Mouse (Mus musculus) kidney, postnatal 10 days (tissue): Measurements from ENCODE around the gene Stom.

Experiments
- DNase-seq: peaks from one replicate; pipeline ENCODE4 v3.0.0; 2021; ENCODE audit warnings: mixed read lengths

Stom gene

DNA sequence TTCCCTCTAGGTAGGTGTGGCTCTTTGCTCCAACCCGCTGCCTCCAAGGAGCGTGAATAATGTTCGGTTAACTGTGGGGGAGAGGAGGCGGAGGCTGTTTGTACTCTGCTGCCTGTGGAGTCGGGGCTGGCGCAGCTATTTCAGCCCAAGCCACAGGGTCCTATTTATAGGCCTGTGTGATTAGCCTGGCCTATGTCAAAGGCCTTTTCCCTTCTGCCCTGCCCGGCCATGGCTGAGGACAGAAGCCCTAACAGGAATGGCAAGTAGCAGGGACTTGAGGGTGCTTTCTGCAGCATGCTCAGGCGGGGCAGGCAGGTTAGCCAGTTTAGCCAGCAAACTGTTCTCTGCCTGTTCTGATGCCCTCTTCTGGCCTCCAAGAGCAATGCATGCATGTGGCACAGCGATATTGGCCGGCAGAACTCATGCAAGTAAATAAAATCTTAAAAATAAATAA is 66.2 kb downstream of the Stom start:
- DNase-seq: peak; percentile 80

DNA sequence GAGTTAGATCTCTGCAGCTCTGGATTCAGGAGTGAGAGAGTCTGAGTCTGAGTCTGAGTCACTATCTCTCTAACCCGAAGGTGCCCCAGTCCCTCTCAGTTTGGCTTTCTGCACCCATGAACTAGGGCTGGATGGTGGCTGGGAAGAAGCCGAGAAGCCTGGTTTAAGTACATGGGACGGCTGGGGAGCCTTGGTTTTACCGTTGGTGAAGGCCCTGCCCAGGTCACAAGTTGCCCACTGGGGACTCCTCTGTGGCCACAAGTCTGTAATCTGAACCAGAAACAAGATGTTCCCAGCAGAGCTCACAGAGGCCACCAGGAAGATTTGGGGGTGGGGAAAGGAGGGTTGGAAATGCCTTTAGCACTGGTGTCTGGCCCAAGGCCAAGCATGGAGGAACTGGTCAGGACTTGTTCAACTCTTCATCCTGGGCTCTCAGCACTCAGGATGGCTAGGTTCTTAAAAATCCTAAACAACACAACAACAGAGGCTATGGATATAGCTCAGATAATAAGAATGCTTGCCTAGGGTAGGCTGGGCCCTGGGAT is 67.0 kb downstream of the Stom start:
- peak; percentile 73 for DNase-seq

DNA sequence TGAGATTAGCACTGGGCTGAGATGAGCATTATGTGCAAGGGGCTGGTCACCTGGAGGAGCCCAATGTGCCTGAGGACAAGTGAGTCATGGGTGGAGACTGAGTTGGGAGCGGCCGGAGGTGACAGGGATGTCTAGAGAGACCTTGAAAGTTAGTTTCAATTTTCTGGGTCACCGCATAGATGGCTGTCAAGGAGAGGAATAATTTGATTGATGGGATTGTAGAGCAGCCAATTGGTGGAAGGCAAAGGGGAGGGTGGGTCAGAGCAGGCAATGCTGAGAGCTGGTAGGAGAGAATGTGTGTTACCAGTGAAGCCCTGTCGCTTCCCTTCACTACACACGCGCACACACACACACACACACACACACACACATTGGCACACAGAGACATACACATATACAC is 67.6 kb downstream of the Stom start:
- DNase-seq: no peak

DNA sequence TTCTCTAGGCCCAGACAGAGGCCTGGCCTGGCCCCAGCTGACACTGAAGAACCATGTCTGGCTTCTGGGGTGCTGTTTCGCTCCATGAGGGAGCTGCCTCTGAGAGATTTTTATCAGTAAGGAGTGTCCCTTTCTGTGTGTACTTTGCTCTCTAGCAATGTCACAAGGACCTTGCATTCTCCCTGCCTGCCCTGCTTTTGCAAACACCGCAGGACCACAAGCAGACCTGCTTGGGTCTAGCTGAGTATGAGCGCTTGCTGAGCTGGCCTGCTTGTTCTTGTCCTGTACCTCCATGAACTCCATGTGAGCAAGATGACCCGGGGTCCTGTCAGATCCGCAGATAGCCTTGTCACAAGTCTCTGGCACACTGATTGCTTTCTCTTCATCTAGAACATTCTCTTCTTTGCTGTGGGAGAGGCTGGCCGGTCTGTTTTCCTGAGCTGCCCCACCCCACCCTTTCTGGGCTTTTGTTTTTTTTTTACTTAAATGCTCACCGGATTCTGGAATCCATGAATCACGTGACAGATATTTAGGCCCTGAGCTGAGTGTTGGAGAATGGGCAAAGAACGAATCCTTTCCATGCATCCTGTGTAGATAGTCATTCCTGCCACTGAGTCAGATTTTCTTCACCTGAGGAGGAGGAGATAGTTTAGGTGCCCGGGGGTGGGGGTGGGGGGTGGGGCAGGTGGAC is 68.8 kb downstream of the Stom start:
- DNase-seq: no peak

DNA sequence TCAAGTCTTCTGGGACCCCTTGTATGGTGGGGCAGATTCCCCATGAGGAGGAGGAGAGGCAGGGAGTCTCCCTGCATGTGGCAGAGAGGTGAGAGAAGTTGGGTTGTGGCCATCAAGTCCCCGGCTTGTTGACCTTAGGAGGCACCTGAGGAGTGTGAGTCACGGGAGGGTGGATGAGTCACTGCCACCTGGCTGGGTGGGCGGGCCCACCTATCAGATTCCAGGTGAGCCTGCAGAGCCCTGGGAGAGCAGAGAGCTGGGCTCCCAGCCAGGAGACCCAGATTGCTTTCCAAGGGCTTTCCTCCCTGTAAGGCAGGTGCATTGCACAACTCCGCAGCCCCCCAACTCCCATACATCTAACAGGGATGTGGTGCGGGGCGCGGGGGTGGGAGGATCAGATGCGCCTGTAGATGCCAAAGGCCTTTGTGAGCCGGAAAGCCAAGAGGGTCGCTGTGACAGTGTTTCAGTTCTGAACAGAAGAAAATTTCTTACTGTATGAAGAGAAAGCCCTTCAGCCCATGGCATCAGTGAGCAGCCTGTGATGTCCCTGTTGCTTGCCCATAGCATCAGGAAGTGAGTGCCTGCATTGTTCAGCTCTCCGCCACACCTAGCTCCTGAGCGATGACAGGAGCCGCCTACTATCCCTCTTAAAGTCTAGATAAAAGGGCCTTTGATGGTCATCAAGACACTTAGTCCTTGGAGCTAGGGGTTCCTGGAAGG is 69.5 kb downstream of the Stom start:
- peak; percentile 75 for DNase-seq

DNA sequence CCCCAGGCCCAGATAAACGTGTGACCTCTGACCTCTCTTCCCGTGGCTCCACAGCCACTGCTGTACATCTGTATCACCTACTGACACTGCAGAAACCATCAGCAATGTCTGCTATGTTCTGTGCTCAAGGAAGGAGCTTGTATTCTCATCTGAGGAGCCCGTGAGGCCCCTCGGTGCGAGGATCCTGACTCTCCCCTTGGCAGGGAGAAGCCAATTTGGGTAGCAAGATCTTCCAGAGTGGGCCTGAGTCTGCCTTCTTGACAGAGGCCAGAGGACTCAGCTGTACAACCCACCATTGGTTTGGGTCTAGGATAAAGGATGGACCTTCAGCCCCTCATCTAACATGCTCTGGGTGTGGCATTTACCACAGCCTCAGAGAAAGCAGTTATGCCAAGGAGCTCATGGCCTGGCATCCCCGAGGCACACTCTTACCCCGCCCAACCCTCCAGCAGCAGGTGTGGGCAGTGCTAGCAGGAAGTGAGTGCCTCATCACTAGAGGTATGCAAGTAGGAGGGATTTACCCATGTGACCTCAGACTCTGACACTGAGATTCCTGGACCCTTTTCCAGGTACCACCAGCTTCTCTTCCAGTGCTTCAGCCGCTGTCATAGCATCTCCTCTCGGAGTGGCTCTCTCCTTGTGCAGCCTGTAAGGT is 70.4 kb downstream of the Stom start:
- no peak for DNase-seq

DNA sequence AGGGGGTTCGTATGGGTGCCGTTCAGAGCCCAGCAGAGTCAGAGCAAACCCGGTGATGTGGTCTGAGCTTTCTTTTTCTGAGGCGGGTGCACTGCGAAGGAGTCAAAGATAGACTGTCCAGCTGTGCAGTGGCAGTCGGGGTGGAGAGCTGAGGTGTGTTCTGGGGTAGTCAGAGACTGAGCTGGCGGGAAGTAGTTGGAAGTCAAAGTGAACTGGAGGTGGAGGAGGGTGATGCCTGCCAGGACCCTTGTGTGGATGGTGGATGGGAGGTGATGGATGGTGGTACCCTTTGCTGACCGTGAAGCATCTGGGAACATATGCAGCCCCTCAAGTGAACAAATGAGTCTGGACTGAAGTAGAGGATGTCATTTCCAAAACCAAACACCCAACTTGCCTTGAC is 71.0 kb downstream of the Stom start:
- DNase-seq: no peak

DNA sequence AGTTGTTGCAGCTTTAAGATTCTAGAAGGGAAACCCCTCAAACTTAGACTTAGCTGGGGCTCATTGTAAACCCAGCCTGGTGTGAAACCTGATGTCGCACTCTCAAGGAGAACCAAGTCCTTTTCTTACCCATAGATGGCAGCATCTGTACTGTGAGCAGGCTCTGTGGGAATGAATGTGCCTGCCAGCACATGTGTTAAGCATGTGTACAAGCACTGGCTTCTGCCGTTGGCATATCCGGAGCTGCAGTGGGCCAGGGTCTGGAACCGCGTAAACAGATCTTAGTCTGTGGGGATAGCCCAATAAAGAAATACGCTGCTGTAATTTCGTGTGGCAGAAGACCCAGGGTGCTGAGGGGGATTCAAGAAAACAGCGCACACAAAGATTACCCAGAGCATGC is 71.5 kb downstream of the Stom start:
- DNase-seq: peak; percentile 63

DNA sequence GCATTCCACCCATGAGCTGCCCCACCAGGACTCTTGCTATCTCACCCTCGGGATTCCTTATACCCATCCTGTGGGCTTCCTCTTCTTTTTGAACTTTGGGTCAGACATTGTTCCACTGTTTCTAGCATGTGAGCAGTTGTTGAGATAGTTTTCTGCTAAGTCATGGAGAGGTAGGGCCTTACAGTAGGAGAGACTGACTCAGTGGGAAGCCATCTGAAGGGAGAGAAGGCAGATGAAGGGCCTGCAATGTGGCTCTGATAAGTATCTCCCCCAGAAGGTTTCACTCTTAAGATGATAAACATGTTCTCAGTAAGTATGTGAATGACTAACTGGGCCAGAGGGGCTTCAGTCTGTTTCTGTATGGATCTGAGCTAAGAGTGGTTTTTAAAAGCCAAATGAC is 72.7 kb downstream of the Stom start:
- DNase-seq: no peak
